Mouse (Mus musculus): ENCODE data around the gene Ap2a2. TPM values are rescaled to one million over a fixed set of nuclear protein-coding genes. Genes with fewer than 3 reads are reported as not detected.

The Ap2a2 gene
- total and polyA plus RNA-seq, 3 experiments, result 34.7 to 67.9 (median 59.5) TPM

DNA sequence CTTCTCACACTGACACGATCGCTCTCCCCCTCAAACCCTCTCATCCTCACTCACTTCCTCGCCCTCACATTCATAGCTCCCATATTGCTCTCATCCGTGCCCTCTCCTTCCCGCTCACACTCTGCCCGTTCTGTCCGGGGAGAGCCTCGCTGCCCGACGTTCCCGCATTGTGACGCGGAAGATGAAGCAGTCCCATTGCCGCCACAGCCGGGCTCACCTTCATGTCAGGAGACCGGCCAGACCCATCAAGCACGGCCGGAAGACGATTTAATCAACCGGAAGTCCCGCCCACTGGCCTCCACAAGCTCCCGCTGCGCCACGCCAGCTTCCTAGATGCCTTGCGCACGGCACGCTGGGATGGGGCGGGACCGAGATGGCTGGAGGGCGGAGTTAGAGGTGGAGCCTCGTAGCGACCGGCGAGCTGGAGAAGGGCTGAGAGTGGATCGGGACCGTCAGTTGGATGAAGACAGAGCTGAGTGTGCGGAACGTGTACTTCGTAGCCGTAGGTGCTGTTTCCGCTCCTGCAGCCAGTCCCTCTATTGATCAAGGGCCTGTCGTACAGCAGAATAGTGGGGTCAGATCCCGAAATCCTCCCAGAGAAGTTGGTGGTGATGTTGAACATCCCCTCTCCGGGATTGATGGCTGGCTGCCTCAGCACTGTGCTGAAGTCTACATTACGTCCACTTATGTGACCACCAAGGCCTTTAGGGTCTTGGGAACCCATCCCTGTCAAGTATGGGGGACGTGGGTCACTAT, 22.2 kb upstream of the Ap2a2 start, which contains the start of gene Chid1 (continued):
- TF ChIP-seq CHD1 (IDR thresholded peaks at IDR 0.05; ENCODE audit: low read depth, low read length) (no peak), E2F4 (IDR thresholded peaks at IDR 0.05; ENCODE audit: borderline replicate concordance, low read depth, low read length) (no peak), ZKSCAN1 (IDR thresholded peaks at IDR 0.05; ENCODE audit: low read depth, low read length) (no peak)

DNA sequence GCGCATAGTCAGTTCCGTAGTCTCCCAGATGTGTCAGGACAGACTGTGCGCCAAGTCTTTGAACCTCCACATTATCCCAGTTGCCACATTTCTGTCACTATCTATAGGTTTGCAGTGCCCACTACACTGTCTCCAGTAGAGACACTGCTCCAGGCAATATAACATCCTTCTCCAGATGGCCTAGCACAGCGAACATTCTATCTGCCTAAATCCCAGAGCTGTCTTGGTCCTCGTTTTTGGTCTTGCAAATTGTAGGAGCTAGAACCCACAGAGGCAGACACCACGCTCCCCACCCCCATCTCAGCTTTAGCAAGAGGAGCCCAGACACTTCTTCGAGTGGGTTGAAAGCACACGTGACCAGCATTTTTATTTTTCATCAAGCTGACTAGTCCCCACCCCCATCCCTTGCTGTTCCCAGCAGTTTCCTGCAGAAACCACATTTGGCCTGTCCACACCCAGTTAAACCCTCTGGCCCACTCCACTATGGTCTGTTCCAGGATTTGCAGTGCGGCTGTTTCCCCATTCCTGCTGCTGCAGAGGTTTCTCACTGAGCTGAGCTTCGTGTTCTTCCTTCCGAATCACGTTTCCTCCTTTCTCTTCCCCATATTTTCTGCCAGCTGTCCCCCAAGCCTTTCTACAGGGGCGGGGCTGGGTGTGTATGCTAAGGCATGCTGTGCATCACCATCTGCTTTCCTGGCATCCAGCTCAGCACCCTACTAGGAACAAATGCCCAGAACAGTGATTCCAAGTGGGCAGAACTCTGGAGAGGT, 21.5 kb upstream of the Ap2a2 start:
- peak; percentile 54 for DNase-seq (ENCODE audit: low read depth, low spot score)
- TF ChIP-seq USF1 (IDR thresholded peaks at IDR 0.05; ENCODE audit: low read depth, low read length), result peak; percentile 81
- peak; percentile 58; the same call in 1 of the 2 replicates for TF ChIP-seq SIN3A (IDR thresholded peaks at IDR 0.05; ENCODE audit: low read length)
- no peak for TF ChIP-seq NELFE (IDR thresholded peaks at IDR 0.05; ENCODE audit: low read depth, low read length)
- no peak for TF ChIP-seq NRF1 (IDR thresholded peaks at IDR 0.05; ENCODE audit: insufficient read depth, low read depth, low read length, poor library complexity, severe bottlenecking)
- TF ChIP-seq MYC (IDR thresholded peaks at IDR 0.05; ENCODE audit: low read depth, low read length), result peak; percentile 10; the same call in 1 of the 2 replicates
- TF ChIP-seq UBTF (IDR thresholded peaks at IDR 0.05; ENCODE audit: borderline replicate concordance, insufficient read depth, low read depth, low read length), result no peak
- TF ChIP-seq USF2 (IDR thresholded peaks at IDR 0.05; ENCODE audit: borderline replicate concordance in 1 of 2, insufficient read depth in 1 of 2, low read depth in 1 of 2, low read length in 2 of 2), result 0 out of 4 replicates have a peak, but pooled peaks of 1 of the 2 experiments have one; percentile 38
- TF ChIP-seq ETS1 (IDR thresholded peaks at IDR 0.05; ENCODE audit: low read depth, low read length), result peak; percentile 44; the same call in 1 of the 2 replicates
- peak; percentile 37; the same call in 1 of the 2 replicates for TF ChIP-seq BHLHE40 (IDR thresholded peaks at IDR 0.05; ENCODE audit: borderline replicate concordance, low read depth, low read length)
- peak; percentile 54 for TF ChIP-seq MAX (IDR thresholded peaks at IDR 0.05; ENCODE audit: low read length)
- TF ChIP-seq MXI1 (IDR thresholded peaks at IDR 0.05; ENCODE audit: low read depth, low read length), result 0 out of 2 replicates have a peak, but pooled peaks have one; percentile 31
- TF ChIP-seq ZMIZ1 (IDR thresholded peaks at IDR 0.05; ENCODE audit: low read depth, low read length), result no peak
- TF ChIP-seq ZKSCAN1 (IDR thresholded peaks at IDR 0.05; ENCODE audit: low read depth, low read length), result peak; percentile 53; the same call in 1 of the 2 replicates
- Histone ChIP-seq H3K9ac (ENCODE audit: control insufficient read depth, low read depth, low read length, poor library complexity, severe bottlenecking) (peak overlapping the region; percentile 59), H3K79me2 (ENCODE audit: control insufficient read depth, insufficient read depth, low read length, poor library complexity) (peaks cover 15% of the 10 kb centered on the region), H3K27ac (ENCODE audit: control insufficient read depth, low read depth, low read length) (no peak overlapping the region), H3K9me3 (replicated peaks; ENCODE audit: insufficient read depth, low read length) (no peaks in the 10 kb centered on the region), H3K27me3 (ENCODE audit: control insufficient read depth in 1 of 2, insufficient read depth in 2 of 2, low read length in 2 of 2) (no peaks in the 10 kb centered on the region), H3K36me3 (ENCODE audit: control insufficient read depth in 1 of 2, insufficient read depth in 2 of 2, low read length in 2 of 2) (peaks cover 0 to 13% of the 10 kb centered on the region in 2 experiments; a peak in 2 of 4 replicates), H3K4me1 (ENCODE audit: control insufficient read depth in 1 of 2, insufficient read depth in 2 of 2, low read length in 2 of 2) (peaks cover 5 to 18% of the 10 kb centered on the region in 2 experiments; a peak in 3 of 4 replicates), H3K4me3 (ENCODE audit: control insufficient read depth in 1 of 2, insufficient read depth in 1 of 2, low read depth in 2 of 2, low read length in 2 of 2) (peak overlapping the region; percentile 72 to 85)
